Mouse (Mus musculus): ENCODE data around the gene Itgam. TPM values are rescaled to one million over a fixed set of nuclear protein-coding genes. Genes with fewer than 3 reads are reported as not detected.

Itgam gene
- polyA plus RNA-seq, 1 experiment, result 3.3 TPM

GRCm38 (mm10) chr7:128053061-128053460 lies 9.4 kb upstream of the Itgam start:
- Histone ChIP-seq H3K36me3 (ENCODE audit: control insufficient read depth, insufficient read depth, low read length) (no peaks in the 10 kb centered on the region), H3K4me1 (ENCODE audit: control insufficient read depth, insufficient read depth, insufficient read length, low read length) (peaks cover 30% of the 10 kb centered on the region), H3K27ac (ENCODE audit: insufficient read depth, low read depth, low read length) (no peak overlapping the region), H3K27me3 (ENCODE audit: control insufficient read depth, insufficient read depth, low read length) (no peaks in the 10 kb centered on the region), H3K4me3 (ENCODE audit: low read depth, low read length) (no peak overlapping the region)
- TF ChIP-seq POLR2A (IDR thresholded peaks at IDR 0.05; ENCODE audit: low read depth, low read length) (no peak), CTCF (IDR thresholded peaks at IDR 0.05; ENCODE audit: extremely low read depth, insufficient read length, insufficient replicate concordance, low read depth, low read length) (no peak)
- WGBS, result 78% methylated on average over 5 of the region's 5 CpGs

GRCm38 (mm10) chr7:128056917-128057444 lies 5.5 kb upstream of the Itgam start:
- H3K4me3 ChIP-seq (ENCODE audit: low read depth, low read length), result peak overlapping the region; percentile 41; the same call in 1 of the 2 replicates
- no peaks in the 10 kb centered on the region for H3K27me3 ChIP-seq (ENCODE audit: control insufficient read depth, insufficient read depth, low read length)
- no peaks in the 10 kb centered on the region for H3K36me3 ChIP-seq (ENCODE audit: control insufficient read depth, insufficient read depth, low read length)
- TF ChIP-seq CTCF (IDR thresholded peaks at IDR 0.05; ENCODE audit: extremely low read depth, insufficient read length, insufficient replicate concordance, low read depth, low read length) (no peak), POLR2A (IDR thresholded peaks at IDR 0.05; ENCODE audit: low read depth, low read length) (no peak)
- WGBS, result 10% methylated on average over 3 of the region's 3 CpGs
- H3K4me1 ChIP-seq (ENCODE audit: control insufficient read depth, insufficient read depth, insufficient read length, low read length), result peaks cover 26% of the 10 kb centered on the region
- H3K27ac ChIP-seq (ENCODE audit: insufficient read depth, low read depth, low read length), result peak overlapping the region; percentile 86

GRCm38 (mm10) chr7:128057860-128058259 lies 4.6 kb upstream of the Itgam start:
- TF ChIP-seq CTCF (IDR thresholded peaks at IDR 0.05; ENCODE audit: extremely low read depth, insufficient read length, insufficient replicate concordance, low read depth, low read length) (no peak), POLR2A (IDR thresholded peaks at IDR 0.05; ENCODE audit: low read depth, low read length) (no peak)
- H3K4me1 ChIP-seq (ENCODE audit: control insufficient read depth, insufficient read depth, insufficient read length, low read length), result peaks cover 26% of the 10 kb centered on the region
- H3K27ac ChIP-seq (ENCODE audit: insufficient read depth, low read depth, low read length), result peak overlapping the region; percentile 67
- WGBS, result 38% methylated on average over 8 of the region's 8 CpGs
- no peaks in the 10 kb centered on the region for H3K36me3 ChIP-seq (ENCODE audit: control insufficient read depth, insufficient read depth, low read length)
- no peak overlapping the region for H3K4me3 ChIP-seq (ENCODE audit: low read depth, low read length)
- H3K27me3 ChIP-seq (ENCODE audit: control insufficient read depth, insufficient read depth, low read length), result no peaks in the 10 kb centered on the region

- peak overlapping the region; percentile 67 for H3K27ac ChIP-seq (ENCODE audit: insufficient read depth, low read depth, low read length)
- H3K36me3 ChIP-seq (ENCODE audit: control insufficient read depth, insufficient read depth, low read length), result no peaks in the 10 kb centered on the region
- H3K4me1 ChIP-seq (ENCODE audit: control insufficient read depth, insufficient read depth, insufficient read length, low read length), result peaks cover 24% of the 10 kb centered on the region
- 15% methylated on average over 7 of the region's 7 CpGs for WGBS
- no peaks in the 10 kb centered on the region for H3K27me3 ChIP-seq (ENCODE audit: control insufficient read depth, insufficient read depth, low read length)
- H3K4me3 ChIP-seq (ENCODE audit: low read depth, low read length), result no peak overlapping the region
- no peak for TF ChIP-seq CTCF (IDR thresholded peaks at IDR 0.05; ENCODE audit: extremely low read depth, insufficient read length, insufficient replicate concordance, low read depth, low read length)
Observed at GRCm38 (mm10) chr7:128058576-128058975, 3.9 kb upstream of the Itgam start.

GRCm38 (mm10) chr7:128059091-128059490 lies 3.3 kb upstream of the Itgam start:
- Histone ChIP-seq H3K27me3 (ENCODE audit: control insufficient read depth, insufficient read depth, low read length) (no peaks in the 10 kb centered on the region), H3K27ac (ENCODE audit: insufficient read depth, low read depth, low read length) (no peak overlapping the region), H3K4me1 (ENCODE audit: control insufficient read depth, insufficient read depth, insufficient read length, low read length) (peaks cover 23% of the 10 kb centered on the region), H3K36me3 (ENCODE audit: control insufficient read depth, insufficient read depth, low read length) (no peaks in the 10 kb centered on the region), H3K4me3 (ENCODE audit: low read depth, low read length) (no peak overlapping the region)
- TF ChIP-seq POLR2A (IDR thresholded peaks at IDR 0.05; ENCODE audit: low read depth, low read length), result no peak
- no peak for TF ChIP-seq CTCF (IDR thresholded peaks at IDR 0.05; ENCODE audit: extremely low read depth, insufficient read length, insufficient replicate concordance, low read depth, low read length)
- WGBS, result 41% methylated on average over 4 of the region's 4 CpGs

DNA sequence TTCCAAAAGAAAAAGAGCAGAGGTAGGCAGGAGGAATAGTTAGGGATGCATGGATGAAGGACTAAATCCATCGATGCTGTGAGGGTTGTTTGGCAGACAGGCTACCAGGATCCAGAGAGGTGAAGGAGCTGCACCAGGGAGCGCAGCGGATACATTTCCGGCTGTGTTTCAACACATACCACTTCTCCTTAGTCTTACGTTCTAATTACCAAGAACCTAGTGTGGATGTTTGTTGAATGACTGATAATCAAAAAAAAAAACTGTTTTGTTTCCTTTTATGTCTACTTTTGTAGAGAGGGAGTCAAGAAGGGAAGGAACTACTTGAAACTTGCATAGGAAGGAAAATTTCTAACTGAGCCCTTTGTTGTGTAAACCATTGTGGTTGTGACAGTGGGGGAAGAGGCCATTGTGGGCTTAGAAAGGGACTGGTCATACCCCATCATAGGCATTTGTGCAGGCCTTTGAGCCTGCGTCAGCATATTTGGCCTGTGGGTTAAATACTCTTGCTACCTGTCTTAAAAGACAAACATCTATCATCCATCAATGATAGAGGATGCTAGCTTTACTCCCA lies 856 bp downstream of the Itgam start:
- H3K4me1 ChIP-seq (ENCODE audit: control insufficient read depth, insufficient read depth, insufficient read length, low read length), result peaks cover 8% of the 10 kb centered on the region
- H3K27me3 ChIP-seq (ENCODE audit: control insufficient read depth, insufficient read depth, low read length), result no peaks in the 10 kb centered on the region
- 0 out of 2 replicates have a peak overlapping the region, but pooled peaks have one; percentile 29 for H3K27ac ChIP-seq (ENCODE audit: insufficient read depth, low read depth, low read length)
- 82% methylated on average over 6 of the region's 6 CpGs for WGBS
- no peak overlapping the region for H3K4me3 ChIP-seq (ENCODE audit: low read depth, low read length)
- no peaks in the 10 kb centered on the region for H3K36me3 ChIP-seq (ENCODE audit: control insufficient read depth, insufficient read depth, low read length)
- TF ChIP-seq CTCF (IDR thresholded peaks at IDR 0.05; ENCODE audit: extremely low read depth, insufficient read length, insufficient replicate concordance, low read depth, low read length), result no peak
- TF ChIP-seq POLR2A (IDR thresholded peaks at IDR 0.05; ENCODE audit: low read depth, low read length), result no peak

DNA sequence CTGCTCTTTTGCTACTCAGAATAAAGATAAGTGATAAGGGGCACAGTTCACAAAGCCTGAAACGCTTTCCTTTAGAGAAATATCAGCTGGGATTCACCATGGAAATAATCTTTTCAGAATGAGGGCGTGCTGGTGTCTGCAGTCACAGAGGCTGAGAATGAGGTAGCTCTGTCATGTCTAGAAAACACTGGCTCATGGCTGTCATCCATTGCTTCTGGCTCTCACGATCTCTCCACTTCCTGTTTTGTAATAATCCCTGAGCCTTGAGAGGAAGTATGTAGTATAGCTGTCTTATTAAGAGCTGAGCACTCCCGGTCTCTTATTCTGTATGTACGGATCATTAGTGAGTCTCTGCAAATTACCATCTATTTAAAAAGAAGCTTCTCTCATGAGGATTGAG lies 3.1 kb downstream of the Itgam start:
- Histone ChIP-seq H3K4me3 (ENCODE audit: low read depth, low read length) (no peak overlapping the region), H3K36me3 (ENCODE audit: control insufficient read depth, insufficient read depth, low read length) (no peaks in the 10 kb centered on the region), H3K27ac (ENCODE audit: insufficient read depth, low read depth, low read length) (no peak overlapping the region), H3K4me1 (ENCODE audit: control insufficient read depth, insufficient read depth, insufficient read length, low read length) (peaks cover 5% of the 10 kb centered on the region; the same call in 1 of the 2 replicates), H3K27me3 (ENCODE audit: control insufficient read depth, insufficient read depth, low read length) (no peaks in the 10 kb centered on the region)
- WGBS, result 65% methylated on average over 5 of the region's 5 CpGs
- TF ChIP-seq POLR2A (IDR thresholded peaks at IDR 0.05; ENCODE audit: low read depth, low read length) (no peak), CTCF (IDR thresholded peaks at IDR 0.05; ENCODE audit: extremely low read depth, insufficient read length, insufficient replicate concordance, low read depth, low read length) (no peak)

Data from small intestine, adult 2 months (tissue).